Mouse (Mus musculus) subcutaneous adipose tissue, adult 2 months (tissue): ENCODE data around the gene Gm10721. TPM values are rescaled to one million over a fixed set of nuclear protein-coding genes. Genes with fewer than 3 reads are reported as not detected.

Experiments
- polyA plus RNA-seq: library from polyadenylated mRNA; depleted of rRNA; stranded (reverse); fragments of >200 nt; gene quantifications from 2 replicates; pipeline ENCODE4 v1.2.3, GENCODE M21; 2012; ENCODE audit warnings: low replicate concordance; rRNA removed

The Gm10721 gene
- not detected in 2 replicates for polyA plus RNA-seq

GRCm38 (mm10) chr9:3012733-3013279 is at the start of gene Gm10721:
TSS of gene Gm10721 (plus strand) at chr9:3013140.

GRCm38 (mm10) chr9:3000445-3000972 is 12.4 kb upstream of the Gm10721 start, which contains the start of gene Gm10722:
TSS of gene Gm10722 (plus strand) at chr9:3000922.

GRCm38 (mm10) chr9:3002794-3003396 is 10.0 kb upstream of the Gm10721 start, which contains the start of gene Gm11168:
TSS of gene Gm11168 (plus strand) at chr9:3003346.

DNA sequence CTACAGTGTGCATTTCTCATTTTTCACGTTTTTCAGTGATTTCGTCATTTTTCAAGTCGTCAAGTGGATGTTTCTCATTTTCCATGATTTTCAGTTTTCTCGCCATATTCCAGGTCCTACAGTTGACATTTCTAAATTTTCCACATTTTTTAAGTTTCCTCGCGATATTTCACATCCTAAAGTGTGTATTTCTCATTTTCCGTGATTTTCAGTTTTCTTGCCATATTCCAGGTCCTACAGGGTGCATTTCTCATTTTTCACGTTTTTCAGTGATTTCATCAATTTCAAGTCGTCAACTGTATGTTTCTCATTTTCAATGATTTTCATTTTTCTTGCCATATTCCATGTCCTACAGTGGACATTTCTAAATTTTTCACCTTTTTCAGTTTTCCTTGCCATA is 2.4 kb downstream of the Gm10721 start, which contains the start of gene Gm10720:
Gene Gm10720, plus strand, starts transcription at position 301 of the 400 bp plus-strand sequence.

DNA sequence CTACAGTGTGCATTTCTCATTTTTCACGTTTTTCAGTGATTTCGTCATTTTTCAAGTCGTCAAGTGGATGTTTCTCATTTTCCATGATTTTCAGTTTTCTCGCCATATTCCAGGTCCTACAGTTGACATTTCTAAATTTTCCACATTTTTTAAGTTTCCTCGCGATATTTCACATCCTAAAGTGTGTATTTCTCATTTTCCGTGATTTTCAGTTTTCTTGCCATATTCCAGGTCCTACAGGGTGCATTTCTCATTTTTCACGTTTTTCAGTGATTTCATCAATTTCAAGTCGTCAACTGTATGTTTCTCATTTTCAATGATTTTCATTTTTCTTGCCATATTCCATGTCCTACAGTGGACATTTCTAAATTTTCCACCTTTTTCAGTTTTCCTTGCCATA is 4.2 kb downstream of the Gm10721 start, which contains the start of gene Gm10719:
Gene Gm10719, plus strand, starts transcription at position 301 of the 400 bp plus-strand sequence.

DNA sequence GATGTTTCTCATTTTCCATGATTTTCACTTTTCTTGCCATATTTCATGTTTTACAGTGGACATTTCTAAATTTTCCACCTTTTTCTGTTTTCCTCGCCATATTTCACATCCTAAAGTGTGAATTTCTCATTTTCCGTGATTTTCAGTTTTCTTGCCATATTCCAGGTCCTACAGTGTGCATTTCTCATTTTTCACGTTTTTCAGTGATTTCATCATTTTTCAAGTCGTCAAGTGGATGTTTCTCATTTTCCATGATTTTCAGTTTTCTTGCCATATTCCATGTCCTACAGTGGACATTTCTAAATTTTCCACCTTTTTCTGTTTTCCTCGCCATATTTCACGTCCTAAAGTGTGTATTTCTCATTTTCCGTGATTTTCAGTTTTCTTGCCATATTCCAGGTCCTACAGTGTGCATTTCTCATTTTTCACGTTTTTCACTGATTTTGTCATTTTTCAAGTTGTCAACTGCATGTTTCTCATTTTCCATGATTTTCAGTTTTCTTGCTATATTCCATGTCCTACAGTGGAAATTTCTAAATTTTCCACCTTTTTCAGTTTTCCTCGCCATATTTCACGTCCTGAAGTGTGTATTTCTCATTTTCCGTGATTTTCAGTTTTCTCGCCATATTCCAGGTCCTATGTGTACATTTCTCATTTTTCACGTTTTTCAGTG is 10.5 kb downstream of the Gm10721 start, which contains the start of gene Gm10718:
Gene Gm10718, plus strand, starts transcription at position 236 of the 673 bp plus-strand sequence.

GRCm38 (mm10) chr9:3024912-3025467 is 12.1 kb downstream of the Gm10721 start, which contains the start of gene Gm10717:
TSS of gene Gm10717 (plus strand) at chr9:3025417.

GRCm38 (mm10) chr9:3034299-3034698 is 21.4 kb downstream of the Gm10721 start, which contains the start of gene Gm17535:
TSS of gene Gm17535 (plus strand) at chr9:3034599.

GRCm38 (mm10) chr9:3036577-3036976 is 23.6 kb downstream of the Gm10721 start, which contains the start of gene Gm10715:
TSS of gene Gm10715 (plus strand) at chr9:3036877.

Other genes with a start within 250 kb of the Gm10721 start
- gene Gm10722, start 12.2 kb upstream of the Gm10721 start, polyA plus RNA-seq = not detected in 2 replicates
- gene Gm11168, start 9.8 kb upstream of the Gm10721 start, polyA plus RNA-seq = not detected in 2 replicates
- not detected in 2 replicates for gene Gm10720, start 2.5 kb downstream of the Gm10721 start, polyA plus RNA-seq
- gene Gm10719, start 4.3 kb downstream of the Gm10721 start, polyA plus RNA-seq = not detected in 2 replicates
- gene Gm10718, start 10.4 kb downstream of the Gm10721 start, polyA plus RNA-seq = not detected in 2 replicates
- gene Gm10717, start 12.3 kb downstream of the Gm10721 start, polyA plus RNA-seq = not detected in 2 replicates
- gene Gm17535, start 21.5 kb downstream of the Gm10721 start, polyA plus RNA-seq = not detected in 2 replicates
- gene Gm10715, start 23.7 kb downstream of the Gm10721 start, polyA plus RNA-seq = not detected in 2 replicates